Mouse (Mus musculus) forebrain, embryonic 13.5 days (tissue): ENCODE results near the gene Btnl4. TPM values are rescaled to one million over a fixed set of nuclear protein-coding genes. Genes with fewer than 3 reads are reported as not detected.
"Not testable (repeated sequence)": the region's sequence is repeated elsewhere in the genome, so short reads cannot be mapped to it uniquely, and the experiment has no call there.

Experiments used
- ATAC-seq: fragments of 200-750 bp; cut with Nextera tagmentation; 2 replicates; pipeline ENCODE4 v1.8.0; 2017
- H3K27ac ChIP-seq: fragments of 300-500 bp; sonication (generic); 2 replicates; pipeline ENCODE4 v1.5.1; 2015; ENCODE audit warnings: inconsistent platforms, mild to moderate bottlenecking, moderate library complexity
- H3K27me3 ChIP-seq: fragments of 300-500 bp; sonication (generic); 2 replicates; pipeline ENCODE4 v1.6.1; 2015; ENCODE audit warnings: mild to moderate bottlenecking, inconsistent platforms
- H3K36me3 ChIP-seq: fragments of 300-500 bp; sonication (generic); 2 replicates; pipeline ENCODE4 v1.6.1; 2015; ENCODE audit warnings: mild to moderate bottlenecking, inconsistent platforms; ENCODE audit not compliant: poor library complexity, severe bottlenecking
- H3K4me1 ChIP-seq: fragments of 300-500 bp; sonication (generic); 2 replicates; pipeline ENCODE4 v1.6.1; 2015; ENCODE audit warnings: inconsistent platforms
- H3K4me2 ChIP-seq: fragments of 300-500 bp; sonication (generic); 2 replicates; pipeline ENCODE4 v1.6.1; 2015; ENCODE audit warnings: inconsistent platforms, mild to moderate bottlenecking, moderate library complexity
- H3K4me3 ChIP-seq: fragments of 300-500 bp; sonication (generic); 2 replicates; pipeline ENCODE4 v1.5.1; 2015; ENCODE audit warnings: mild to moderate bottlenecking, inconsistent platforms
- H3K9ac ChIP-seq: fragments of 300-500 bp; sonication (generic); 2 replicates; pipeline ENCODE4 v1.6.1; 2015; ENCODE audit warnings: mild to moderate bottlenecking, inconsistent platforms
- H3K9me3 ChIP-seq: fragments of 300-500 bp; sonication (generic); replicated peaks from 2 replicates; pipeline ENCODE4 v1.6.1; 2016; ENCODE audit warnings: inconsistent platforms
- WGBS: fragments of 180-500 bp; shearing (Covaris S2); methylation state at CpG from one replicate; pipeline ENCODE4 v1.1.7; 2015; 5-methylcytosine and 5-hydroxymethylcytosine counted together
- polyA plus RNA-seq: library from polyadenylated mRNA; unstranded; fragments of >200 nt; fragmentation: Nextera tagmentation; extraction: Ambion mirVana; gene quantifications from 2 replicates; pipeline ENCODE4 v1.2.1, GENCODE M21; 2015

Gene Btnl4
- polyA plus RNA-seq, 1 experiment from 2014 or later: not detected

GRCm38 (mm10) chr17:34476427-34476826 lies 691 bp downstream of the Btnl4 start:
- no peak overlapping the region for H3K27ac ChIP-seq
- WGBS: 84% methylated on average over 1 of the region's 2 CpGs
- ATAC-seq: no peak

GRCm38 (mm10) chr17:34475060-34475459 lies 2.1 kb downstream of the Btnl4 start:
- H3K9ac ChIP-seq: no peak overlapping the region
- 82% methylated on average over 3 of the region's 3 CpGs for WGBS
- no peaks in the 10 kb centered on the region for H3K27me3 ChIP-seq
- ATAC-seq: no peak
- H3K4me1 ChIP-seq: no peaks in the 10 kb centered on the region
- no peak overlapping the region for H3K4me3 ChIP-seq
- no peak overlapping the region for H3K27ac ChIP-seq
- H3K9me3 ChIP-seq: no peaks in the 10 kb centered on the region
- H3K36me3 ChIP-seq: no peaks in the 10 kb centered on the region
- no peak overlapping the region for H3K4me2 ChIP-seq

More at GRCm38 (mm10) chr17:34476427-34476826, 691 bp downstream of the Btnl4 start:
- Histone ChIP-seq H3K27me3 (no peaks in the 10 kb centered on the region), H3K4me2 (no peak overlapping the region), H3K9ac (no peak overlapping the region), H3K9me3 (no peaks in the 10 kb centered on the region), H3K4me3 (no peak overlapping the region), H3K4me1 (no peaks in the 10 kb centered on the region), H3K36me3 (no peaks in the 10 kb centered on the region)

GRCm38 (mm10) chr17:34470491-34470890 lies 6.6 kb downstream of the Btnl4 start:
- no peaks in the 10 kb centered on the region for H3K9me3 ChIP-seq
- H3K27ac ChIP-seq: no peak overlapping the region
- no peak overlapping the region for H3K4me3 ChIP-seq
- H3K36me3 ChIP-seq: no peaks in the 10 kb centered on the region
- no peak overlapping the region for H3K4me2 ChIP-seq
- no peaks in the 10 kb centered on the region for H3K4me1 ChIP-seq
- 91% methylated on average over 2 of the region's 2 CpGs for WGBS
- H3K27me3 ChIP-seq: no peaks in the 10 kb centered on the region
- no peak for ATAC-seq
- no peak overlapping the region for H3K9ac ChIP-seq

GRCm38 (mm10) chr17:34465906-34466305 lies 11.2 kb downstream of the Btnl4 start:
- H3K27me3 ChIP-seq, H3K9ac ChIP-seq, ATAC-seq, H3K27ac ChIP-seq, H3K36me3 ChIP-seq, H3K4me2 ChIP-seq, H3K4me3 ChIP-seq, H3K9me3 ChIP-seq, H3K4me1 ChIP-seq: not testable (repeated sequence)

- no peak for ATAC-seq
- H3K27ac ChIP-seq: no peak overlapping the region
- H3K27me3 ChIP-seq: no peaks in the 10 kb centered on the region
- H3K9me3 ChIP-seq: no peaks in the 10 kb centered on the region
- no peak overlapping the region for H3K4me2 ChIP-seq
- H3K4me1 ChIP-seq: no peaks in the 10 kb centered on the region
- H3K4me3 ChIP-seq: no peak overlapping the region
- H3K9ac ChIP-seq: no peak overlapping the region
- WGBS: 86% methylated on average over 3 of the region's 3 CpGs
- H3K36me3 ChIP-seq: no peaks in the 10 kb centered on the region
Observed at GRCm38 (mm10) chr17:34459255-34459654, 17.9 kb downstream of the Btnl4 start.

- Histone ChIP-seq H3K27me3 (no peaks in the 10 kb centered on the region), H3K36me3 (no peaks in the 10 kb centered on the region), H3K9ac (no peak overlapping the region), H3K27ac (no peak overlapping the region), H3K9me3 (no peaks in the 10 kb centered on the region), H3K4me2 (no peak overlapping the region), H3K4me3 (no peak overlapping the region), H3K4me1 (no peaks in the 10 kb centered on the region)
- WGBS: 84% methylated on average over 4 of the region's 4 CpGs
- no peak for ATAC-seq
Observed at GRCm38 (mm10) chr17:34457668-34458067, 19.4 kb downstream of the Btnl4 start.

GRCm38 (mm10) chr17:34448473-34449041 lies 28.6 kb downstream of the Btnl4 start:
- H3K27ac ChIP-seq: no peak overlapping the region
- no peak for ATAC-seq
- 69% methylated on average over 6 of the region's 6 CpGs for WGBS
- H3K27me3 ChIP-seq: no peaks in the 10 kb centered on the region
- H3K36me3 ChIP-seq: no peaks in the 10 kb centered on the region
- H3K9me3 ChIP-seq: no peaks in the 10 kb centered on the region
- H3K4me3 ChIP-seq: no peak overlapping the region
- no peak overlapping the region for H3K9ac ChIP-seq
- H3K4me1 ChIP-seq: no peaks in the 10 kb centered on the region
- H3K4me2 ChIP-seq: no peak overlapping the region

GRCm38 (mm10) chr17:34441990-34442389 lies 35.1 kb downstream of the Btnl4 start:
- Histone ChIP-seq H3K4me2 (no peak overlapping the region), H3K4me1 (no peaks in the 10 kb centered on the region), H3K4me3 (no peak overlapping the region), H3K27ac (no peak overlapping the region), H3K9me3 (no peaks in the 10 kb centered on the region), H3K9ac (no peak overlapping the region), H3K36me3 (no peaks in the 10 kb centered on the region), H3K27me3 (no peaks in the 10 kb centered on the region)
- WGBS: 95% methylated on average over 7 of the region's 7 CpGs
- ATAC-seq: no peak

GRCm38 (mm10) chr17:34439795-34440194 lies 37.3 kb downstream of the Btnl4 start:
- Histone ChIP-seq H3K4me3 (no peak overlapping the region), H3K9ac (no peak overlapping the region), H3K4me2 (no peak overlapping the region), H3K9me3 (0 out of 2 replicates have a peak, but pooled peaks cover 6% of the 10 kb centered on the region), H3K27ac (no peak overlapping the region), H3K27me3 (no peaks in the 10 kb centered on the region), H3K36me3 (no peaks in the 10 kb centered on the region), H3K4me1 (no peaks in the 10 kb centered on the region)
- ATAC-seq: no peak
- WGBS: 51% methylated on average over 3 of the region's 3 CpGs

- 72% methylated on average over 1 of the region's 1 CpGs for WGBS
- no peaks in the 10 kb centered on the region for H3K4me1 ChIP-seq
- no peak overlapping the region for H3K4me2 ChIP-seq
- H3K27me3 ChIP-seq: no peaks in the 10 kb centered on the region
- H3K27ac ChIP-seq: no peak overlapping the region
- no peak overlapping the region for H3K9ac ChIP-seq
- H3K36me3 ChIP-seq: no peaks in the 10 kb centered on the region
- H3K4me3 ChIP-seq: no peak overlapping the region
- H3K9me3 ChIP-seq: 0 out of 2 replicates have a peak, but pooled peaks cover 6% of the 10 kb centered on the region
- no peak for ATAC-seq
Observed at GRCm38 (mm10) chr17:34438588-34438987, 38.5 kb downstream of the Btnl4 start.

- Histone ChIP-seq H3K9me3 (0 out of 2 replicates have a peak, but pooled peaks cover 6% of the 10 kb centered on the region), H3K4me1 (no peaks in the 10 kb centered on the region), H3K9ac (peak overlapping the region; percentile 16; the same call in 1 of the 2 replicates), H3K27me3 (no peaks in the 10 kb centered on the region), H3K27ac (no peak overlapping the region), H3K36me3 (no peaks in the 10 kb centered on the region), H3K4me3 (no peak overlapping the region), H3K4me2 (no peak overlapping the region)
- no peak for ATAC-seq
- WGBS: 71% methylated on average over 7 of the region's 7 CpGs
Observed at GRCm38 (mm10) chr17:34437606-34438005, 39.5 kb downstream of the Btnl4 start.

- Histone ChIP-seq H3K36me3 (no peaks in the 10 kb centered on the region), H3K4me2 (no peak overlapping the region), H3K9me3 (0 out of 2 replicates have a peak, but pooled peaks cover 6% of the 10 kb centered on the region), H3K4me3 (no peak overlapping the region), H3K27me3 (no peaks in the 10 kb centered on the region), H3K9ac (no peak overlapping the region), H3K4me1 (no peaks in the 10 kb centered on the region), H3K27ac (no peak overlapping the region)
- ATAC-seq: no peak
- WGBS: 75% methylated on average over 4 of the region's 4 CpGs
Observed at GRCm38 (mm10) chr17:34437120-34437519, 40.0 kb downstream of the Btnl4 start.

GRCm38 (mm10) chr17:34427597-34427996 lies 49.5 kb downstream of the Btnl4 start:
- no peaks in the 10 kb centered on the region for H3K9me3 ChIP-seq
- H3K4me1 ChIP-seq: no peaks in the 10 kb centered on the region
- ATAC-seq: no peak
- H3K4me2 ChIP-seq: no peak overlapping the region
- H3K4me3 ChIP-seq: no peak overlapping the region
- no peak overlapping the region for H3K27ac ChIP-seq
- no peaks in the 10 kb centered on the region for H3K36me3 ChIP-seq
- H3K27me3 ChIP-seq: no peaks in the 10 kb centered on the region
- H3K9ac ChIP-seq: no peak overlapping the region
